Mouse (Mus musculus): ENCODE measurements around the gene Ppp1r12b.

The Ppp1r12b gene

DNA sequence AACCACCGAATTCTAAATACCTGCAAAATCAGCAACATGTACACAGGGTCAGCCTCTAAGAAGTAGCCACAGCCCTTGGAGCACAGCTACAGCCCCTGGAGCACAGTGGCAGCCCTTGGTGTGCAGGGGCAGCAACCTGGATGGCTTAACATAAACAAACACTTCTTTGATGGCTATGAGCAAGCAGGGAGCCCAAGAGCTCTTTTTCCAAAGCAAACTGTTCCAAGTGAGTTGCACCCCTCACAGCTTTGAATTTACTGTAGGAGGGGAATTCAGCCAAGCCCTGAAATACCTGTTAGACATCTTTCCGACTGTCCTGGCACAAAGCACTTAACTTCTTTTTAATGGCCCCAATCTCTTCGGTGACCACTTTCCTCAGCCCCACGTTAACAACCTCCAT lies 14.9 kb downstream of the Ppp1r12b start:
- no peak for DNase-seq (ENCODE audit: low spot score in 2 of 2)

DNA sequence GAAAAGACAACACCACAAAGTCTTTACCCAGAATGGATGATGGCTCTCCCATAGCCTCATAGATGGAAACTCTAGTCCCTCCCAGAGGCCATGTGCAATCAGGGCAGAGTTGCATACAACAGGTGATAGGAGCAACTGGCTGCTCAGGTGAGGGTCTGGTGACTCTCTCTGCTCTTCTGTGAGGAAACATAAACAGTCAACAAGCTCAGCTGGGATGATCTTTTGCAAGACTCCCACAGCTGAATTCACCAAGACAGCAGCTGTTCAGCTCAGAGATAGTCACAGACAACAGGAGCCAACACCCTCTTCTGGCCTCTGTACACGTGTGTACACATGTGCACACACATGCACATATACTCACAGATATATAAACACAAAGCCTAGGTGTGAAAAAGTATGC lies 17.5 kb downstream of the Ppp1r12b start:
- DNase-seq (ENCODE audit: low spot score in 2 of 2), result no peak

DNA sequence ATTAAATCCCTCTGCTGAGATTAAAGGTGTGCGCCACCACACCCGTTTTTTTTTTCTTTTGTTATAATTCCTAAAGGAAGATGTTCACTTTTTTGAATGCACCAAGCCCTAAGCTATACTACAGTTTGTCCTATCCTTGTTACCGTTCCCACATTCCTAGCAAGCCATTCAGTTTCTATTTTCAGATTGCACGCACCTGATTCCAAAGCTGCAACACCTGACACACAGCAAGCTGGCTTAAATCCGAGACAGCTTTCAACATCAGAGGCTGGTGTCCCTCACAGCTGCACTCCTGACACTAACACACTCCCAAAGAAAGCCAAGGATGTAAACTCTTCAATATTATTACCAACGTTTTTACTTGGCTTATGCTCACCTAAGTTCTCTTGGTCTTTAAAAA lies 19.4 kb downstream of the Ppp1r12b start:
- no peak for DNase-seq (ENCODE audit: low spot score in 2 of 2)

DNA sequence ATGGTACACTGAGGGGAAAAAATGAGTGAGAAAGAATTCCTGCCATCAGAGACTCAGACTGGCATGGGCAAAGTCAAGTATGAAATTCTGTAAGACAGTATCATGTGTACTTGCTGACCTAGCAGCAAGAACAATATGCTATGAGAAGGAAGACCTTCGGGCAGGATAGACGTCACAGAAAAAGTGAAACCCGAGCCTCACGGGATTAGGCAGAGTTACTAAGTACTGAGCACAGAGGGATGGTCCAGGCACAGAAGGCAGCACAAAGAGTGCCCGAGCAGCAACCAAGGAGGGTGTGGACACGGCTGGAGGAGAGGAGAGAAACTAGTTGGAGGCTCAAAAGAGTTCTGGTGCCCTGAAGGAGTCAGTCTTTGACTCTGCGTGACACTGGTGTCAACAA lies 23.3 kb downstream of the Ppp1r12b start:
- no peak for DNase-seq (ENCODE audit: low spot score in 2 of 2)

DNA sequence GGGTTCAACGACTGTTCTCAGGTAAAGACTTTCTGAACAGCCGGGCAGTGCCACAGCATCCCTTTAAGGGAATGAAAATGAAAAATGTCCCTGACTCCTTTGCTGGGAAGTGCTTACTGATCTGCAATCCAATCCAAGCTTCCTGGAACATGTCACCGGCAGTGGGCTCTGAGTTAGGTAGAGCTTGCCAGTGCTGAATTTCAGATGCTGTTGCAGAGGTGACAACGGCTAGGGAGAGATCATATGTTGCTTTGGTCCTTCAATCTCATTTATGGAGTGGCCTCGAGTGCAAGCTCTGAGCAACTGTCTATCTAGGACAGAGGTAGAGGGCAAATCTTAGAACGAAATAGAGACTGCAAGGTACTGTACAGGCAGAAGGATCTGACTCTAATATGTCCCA lies 36.7 kb downstream of the Ppp1r12b start:
- DNase-seq (ENCODE audit: low spot score in 2 of 2), result no peak

DNA sequence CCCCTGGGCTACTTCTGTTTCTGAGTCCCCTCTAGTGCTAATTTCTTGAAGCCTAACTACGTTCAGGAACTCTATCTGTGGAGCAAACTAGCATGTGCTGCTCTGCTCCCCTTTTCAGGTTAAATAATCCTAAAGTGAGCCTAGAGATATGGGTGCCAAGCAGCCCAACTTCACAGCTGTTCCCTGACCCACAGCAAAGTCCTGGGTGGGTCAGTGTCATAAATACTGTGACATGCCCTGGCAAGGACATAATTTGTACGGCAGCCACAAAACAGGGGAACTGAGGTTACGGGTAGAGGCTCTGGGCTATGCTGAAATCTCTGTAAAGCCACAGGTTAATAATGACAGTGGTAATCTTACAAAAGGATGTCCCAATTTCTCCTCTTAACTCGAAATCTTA lies 40.3 kb downstream of the Ppp1r12b start:
- DNase-seq (ENCODE audit: low spot score in 2 of 2), result no peak

DNA sequence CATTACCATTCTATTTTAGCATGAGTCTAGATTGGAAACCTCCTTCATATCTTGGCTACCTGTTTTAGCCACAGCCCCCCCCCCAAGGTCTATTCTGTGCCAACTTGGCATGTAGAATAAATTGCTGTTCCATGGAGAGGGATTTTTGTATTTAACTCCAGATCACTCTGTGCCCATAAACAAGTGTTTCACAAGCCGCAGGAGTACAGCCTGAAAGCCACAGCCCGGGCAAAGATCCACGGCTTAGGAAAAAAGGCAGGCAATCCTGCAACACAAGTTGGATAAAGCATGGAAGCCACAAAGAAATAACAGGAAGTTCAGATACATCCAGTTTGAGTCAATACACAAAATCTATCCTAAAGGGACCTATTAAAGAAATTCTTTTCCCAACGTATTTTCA lies 42.2 kb downstream of the Ppp1r12b start:
- DNase-seq (ENCODE audit: low spot score in 2 of 2), result no peak

DNA sequence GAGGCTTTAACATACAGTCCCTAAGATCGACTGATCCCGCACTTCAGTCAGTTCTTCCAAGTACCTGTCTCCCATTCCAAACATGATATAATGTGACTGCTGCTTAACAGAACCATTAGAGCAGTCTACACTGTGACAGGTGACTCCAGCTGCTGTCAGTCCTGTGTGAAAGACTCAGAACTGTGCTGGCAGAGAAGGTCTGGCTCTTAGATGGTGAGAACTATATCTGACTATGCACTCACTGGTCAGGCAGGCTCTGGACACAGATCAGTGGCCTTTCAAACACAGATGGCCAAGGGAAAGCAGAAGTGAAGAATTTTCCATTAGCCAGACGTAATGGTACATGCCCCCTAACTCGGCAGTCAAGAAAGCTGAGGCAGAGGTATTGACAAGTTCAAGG lies 43.9 kb downstream of the Ppp1r12b start:
- no peak for DNase-seq (ENCODE audit: low spot score in 2 of 2)

DNA sequence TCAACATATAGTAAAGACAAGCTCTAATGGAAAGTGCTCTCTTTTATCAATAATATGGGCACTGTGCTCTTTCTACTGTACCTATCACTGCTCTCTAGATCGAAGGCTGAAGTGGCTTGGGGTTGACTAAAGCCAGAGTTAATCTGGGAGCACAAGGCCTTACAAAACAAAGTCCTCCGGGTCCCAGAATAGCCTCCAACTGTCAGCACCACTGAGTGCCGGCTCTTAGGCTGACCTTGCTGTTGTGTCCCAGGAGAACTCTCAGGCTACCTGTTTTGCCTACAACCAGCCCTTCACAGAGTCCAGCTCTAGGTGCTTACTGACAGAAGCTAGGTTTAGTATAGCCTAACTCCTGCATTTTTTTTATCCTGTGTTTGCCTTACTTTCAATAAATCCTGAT lies 45.7 kb downstream of the Ppp1r12b start:
- no peak for DNase-seq (ENCODE audit: low spot score in 2 of 2)

DNA sequence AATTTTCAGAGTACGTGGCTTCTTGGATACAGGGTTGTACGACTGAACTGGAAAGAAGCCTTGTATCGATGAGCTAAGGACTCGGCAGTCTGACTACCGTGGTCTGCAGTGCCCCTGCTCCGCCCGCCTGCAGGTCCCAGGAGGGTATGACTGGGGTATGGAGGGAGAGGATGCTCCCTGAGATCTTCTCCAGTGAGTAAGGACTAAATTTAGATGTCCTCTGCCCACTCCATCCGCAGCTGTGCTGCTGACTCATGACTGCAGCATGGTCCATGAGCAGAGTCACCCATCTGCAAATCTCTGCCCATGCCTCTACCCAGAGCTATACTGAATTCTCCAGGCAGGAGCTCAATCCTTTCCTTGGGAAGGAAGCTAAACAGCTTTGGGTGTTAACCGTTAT lies 46.3 kb downstream of the Ppp1r12b start:
- no peak for DNase-seq (ENCODE audit: low spot score in 2 of 2)

DNA sequence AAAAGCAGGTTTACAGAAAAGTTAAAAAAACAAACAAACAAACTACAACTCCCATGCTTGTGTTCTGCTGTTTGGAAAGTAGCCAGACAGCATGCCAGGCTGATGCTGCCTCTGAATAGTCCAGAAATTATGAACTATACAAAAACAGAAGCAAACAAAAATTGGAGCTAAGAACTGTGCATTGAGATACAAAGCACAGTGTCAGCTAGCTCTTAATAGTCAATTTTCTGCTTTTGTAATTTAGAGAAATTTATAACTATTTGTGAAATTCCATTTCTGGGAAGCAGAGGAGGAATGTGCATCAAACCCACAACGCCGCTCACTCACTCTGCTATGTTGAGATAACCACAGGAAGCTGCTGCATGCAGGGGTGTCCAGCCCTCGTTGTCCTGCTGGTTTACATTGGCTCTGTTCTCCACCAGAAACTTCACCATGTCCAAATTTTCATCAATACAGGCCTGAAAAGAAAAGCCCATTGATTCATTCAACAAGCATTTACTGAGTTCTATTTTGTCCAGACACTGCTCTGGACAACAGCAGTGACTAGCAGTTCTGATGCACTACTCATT lies 53.6 kb downstream of the Ppp1r12b start:
- DNase-seq (ENCODE audit: low spot score in 2 of 2), result no peak

DNA sequence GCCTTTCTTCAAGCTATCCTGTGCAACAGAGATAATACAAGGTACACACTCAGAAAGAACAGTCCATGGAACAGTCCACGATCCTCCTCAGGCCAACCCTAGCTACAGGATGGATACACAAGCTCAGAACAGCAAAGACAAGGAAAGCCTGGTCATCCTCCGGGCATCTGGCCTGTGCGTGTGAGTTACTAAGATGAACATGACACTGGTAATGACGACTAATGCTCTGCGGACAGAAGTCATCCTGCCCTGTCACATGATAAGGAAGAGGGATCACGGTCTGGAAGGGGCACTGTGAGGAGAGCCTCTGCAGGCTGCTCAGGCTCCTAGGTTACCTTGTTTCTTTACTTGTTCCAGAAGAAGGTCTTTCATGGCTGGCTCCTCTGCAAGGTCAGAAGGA lies 59.7 kb downstream of the Ppp1r12b start:
- DNase-seq (ENCODE audit: low spot score in 2 of 2), result no peak

DNA sequence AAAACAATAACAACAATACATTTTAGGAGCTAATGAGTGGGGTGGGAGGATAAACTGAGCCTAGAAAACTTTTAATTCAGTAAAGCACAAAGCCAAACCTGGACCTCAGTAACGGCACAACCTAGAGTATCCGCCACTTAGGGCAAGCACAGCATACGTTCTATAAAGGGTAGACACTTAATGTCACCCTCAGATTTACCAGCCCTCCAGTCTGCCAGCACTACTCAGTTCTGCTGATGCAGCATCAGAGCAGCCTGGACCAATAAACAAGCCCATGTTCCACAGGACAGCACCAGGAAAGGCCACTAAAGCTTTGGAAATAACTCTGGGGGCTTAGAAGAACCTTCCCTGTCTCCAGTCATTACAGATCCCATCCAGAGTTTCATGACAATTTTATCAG lies 60.9 kb downstream of the Ppp1r12b start:
- DNase-seq (ENCODE audit: low spot score in 2 of 2), result no peak

DNA sequence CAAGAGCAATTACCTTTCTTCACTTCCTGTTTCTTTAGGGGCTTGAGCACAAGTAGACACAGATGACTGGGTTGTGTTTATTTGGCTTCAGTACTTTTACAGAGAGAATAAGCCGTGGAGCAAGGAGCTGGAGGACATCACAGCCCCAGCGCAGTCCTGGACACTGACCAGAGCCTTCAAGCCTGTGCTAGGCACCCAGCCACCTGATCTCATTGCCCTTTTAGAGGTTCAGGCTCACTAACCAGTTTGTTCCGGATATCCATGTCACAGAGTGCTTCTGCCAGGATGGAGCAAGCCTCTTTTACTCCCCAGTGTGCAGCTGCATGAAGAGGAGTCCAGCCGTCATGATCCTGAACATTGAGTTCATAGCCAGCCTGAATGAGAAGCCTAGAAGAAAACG lies 63.8 kb downstream of the Ppp1r12b start:
- no peak for DNase-seq (ENCODE audit: low spot score in 2 of 2)

DNA sequence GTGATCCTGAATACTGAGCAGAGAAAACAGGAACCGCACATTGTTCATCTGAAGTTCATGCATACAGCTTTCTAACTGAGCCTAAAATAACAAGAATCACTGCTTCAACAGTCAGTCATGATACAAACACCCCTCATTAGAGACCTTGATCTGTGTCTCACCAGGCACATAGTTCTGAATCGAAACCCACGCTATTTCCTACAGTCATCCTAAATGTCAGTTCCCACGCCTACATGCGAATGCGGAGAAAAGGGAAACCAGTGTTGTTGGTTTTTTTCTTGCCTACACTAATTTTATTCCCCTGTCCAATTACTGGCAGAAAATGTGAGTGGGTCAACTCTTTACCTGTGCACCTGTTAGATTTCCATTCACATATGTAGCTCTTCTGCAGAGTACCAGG lies 66.1 kb downstream of the Ppp1r12b start:
- DNase-seq (ENCODE audit: low spot score in 2 of 2), result no peak

DNA sequence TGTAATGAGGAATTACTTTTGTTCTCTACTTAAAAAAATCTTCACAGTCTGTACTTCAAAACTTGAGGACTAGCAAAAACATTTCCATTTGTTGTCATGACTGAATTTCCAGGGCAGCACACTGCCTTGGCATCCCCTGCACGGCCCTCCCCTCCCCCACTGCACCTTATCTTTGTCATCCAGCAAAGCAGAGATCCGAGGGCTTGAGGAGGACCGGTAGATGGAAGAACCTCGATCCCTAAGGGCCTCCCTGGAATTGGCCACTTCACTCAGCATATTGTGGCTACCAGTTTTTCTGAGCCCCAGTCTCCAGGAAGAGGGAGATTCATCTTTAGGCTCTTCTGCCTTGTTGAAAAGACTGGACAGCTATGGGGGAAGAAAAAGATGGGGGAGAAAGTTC lies 79.9 kb downstream of the Ppp1r12b start:
- DNase-seq (ENCODE audit: low spot score in 2 of 2), result no peak

DNA sequence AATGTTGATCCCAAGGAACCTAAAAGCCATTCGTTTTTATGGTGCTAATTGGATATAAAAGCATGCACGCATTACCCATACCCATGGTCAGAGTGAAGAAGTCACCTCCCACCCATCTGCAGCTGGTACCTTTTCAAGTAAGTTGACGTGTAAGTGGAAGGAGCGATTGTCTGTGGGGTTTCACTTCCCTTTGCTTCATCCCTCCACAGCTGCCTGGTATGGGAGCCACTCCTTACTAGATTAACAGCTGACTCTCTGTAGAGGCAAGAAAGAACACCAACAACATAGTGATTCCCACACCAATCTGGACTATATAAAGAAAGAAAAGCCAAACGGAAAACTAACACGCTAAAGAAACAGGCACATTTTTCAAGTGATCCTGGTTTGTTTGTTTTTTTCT lies 83.1 kb downstream of the Ppp1r12b start:
- no peak for DNase-seq (ENCODE audit: low spot score in 2 of 2)

DNA sequence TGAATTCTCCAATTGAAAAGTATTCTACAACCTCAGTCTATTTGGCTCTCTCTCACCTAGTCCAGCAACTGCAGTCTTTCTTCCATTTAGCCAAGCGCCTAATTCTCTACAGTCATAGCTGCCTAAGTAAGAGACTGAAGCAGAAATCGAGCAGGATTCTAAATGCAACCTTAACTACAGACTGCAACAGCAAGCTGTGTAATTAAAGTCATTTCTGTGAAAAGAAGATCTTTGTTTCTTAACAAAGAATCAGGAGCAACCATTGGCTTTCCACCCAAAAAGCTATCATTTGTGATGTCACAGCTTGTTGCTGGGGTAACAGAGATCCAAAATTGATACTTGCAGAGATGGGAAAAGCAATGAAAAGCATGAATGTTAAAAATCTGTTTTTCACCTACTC lies 89.3 kb downstream of the Ppp1r12b start:
- no peak for DNase-seq (ENCODE audit: low spot score in 2 of 2)

DNA sequence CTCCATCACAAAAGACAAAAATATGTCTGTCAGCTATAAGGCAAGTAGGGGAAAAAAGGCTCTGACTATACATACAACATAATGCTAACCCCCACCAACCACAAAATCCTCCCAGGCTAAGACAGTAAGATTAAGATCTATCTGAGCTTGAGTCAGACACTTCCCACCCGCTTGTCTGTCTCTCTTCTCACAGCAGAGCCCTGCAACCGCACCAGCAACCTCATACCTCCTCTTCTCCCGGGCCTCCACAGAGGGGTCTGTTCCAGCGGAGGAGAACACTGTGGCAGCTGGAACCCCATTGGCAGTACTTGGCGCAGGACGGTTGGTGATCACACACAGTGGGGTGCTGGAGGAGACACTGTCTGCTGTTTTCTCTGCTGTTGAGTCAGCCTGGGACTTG lies 90.2 kb downstream of the Ppp1r12b start:
- DNase-seq (ENCODE audit: low spot score in 2 of 2), result no peak

DNA sequence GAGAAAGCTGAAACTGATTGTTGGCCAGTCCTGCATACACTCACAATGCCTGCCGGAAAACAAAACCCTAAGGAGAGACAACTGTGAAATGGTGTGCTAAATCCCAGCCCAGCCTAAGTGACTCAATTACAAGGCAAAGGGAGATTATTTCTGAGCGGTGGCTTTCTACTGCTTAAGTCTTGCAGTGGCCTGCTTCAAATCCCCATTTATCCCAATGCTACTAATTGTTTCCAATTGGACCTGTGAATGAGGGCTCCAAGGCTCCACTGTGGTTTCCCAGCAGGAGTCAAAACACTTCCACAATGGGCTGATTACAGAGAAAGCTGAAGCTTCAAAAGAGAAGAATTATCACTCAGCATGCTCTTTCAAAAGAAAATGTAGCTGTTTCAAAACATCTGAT lies 95.2 kb downstream of the Ppp1r12b start:
- no peak for DNase-seq (ENCODE audit: low spot score in 2 of 2)

DNA sequence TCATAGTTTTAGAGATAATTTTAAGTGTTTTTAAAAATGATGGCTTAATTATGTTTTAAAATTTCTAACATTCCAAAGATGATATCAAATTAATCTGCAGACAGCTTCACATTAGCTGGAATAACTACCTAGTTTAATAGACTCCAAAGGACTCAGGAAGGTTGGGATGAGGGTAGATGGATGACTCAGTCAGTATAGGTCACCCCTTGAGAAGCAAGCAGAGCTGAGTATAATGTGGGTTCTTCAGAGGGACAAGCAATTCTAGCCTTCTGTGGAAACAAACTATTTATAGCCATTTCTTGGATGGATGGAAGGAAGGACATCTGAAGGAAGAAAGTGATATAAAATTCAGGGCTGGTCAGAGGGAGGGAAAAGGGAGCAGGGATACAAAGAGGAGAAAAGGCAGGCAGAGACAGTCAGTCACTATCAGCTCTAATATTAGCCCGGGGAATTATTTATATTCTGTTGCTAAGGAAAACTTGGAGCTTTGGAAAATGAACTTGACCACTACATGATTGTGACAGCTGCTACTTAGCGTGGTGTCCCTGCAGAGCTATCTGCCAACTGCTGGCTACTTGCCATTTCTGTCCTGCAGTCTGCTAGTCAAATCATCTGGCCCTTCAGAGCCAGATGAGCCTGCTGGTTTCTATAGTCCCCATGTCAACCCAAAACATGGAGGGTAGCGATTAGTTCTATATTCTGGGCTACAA lies 97.2 kb downstream of the Ppp1r12b start:
- no peak for DNase-seq (ENCODE audit: low spot score in 2 of 2)

DNA sequence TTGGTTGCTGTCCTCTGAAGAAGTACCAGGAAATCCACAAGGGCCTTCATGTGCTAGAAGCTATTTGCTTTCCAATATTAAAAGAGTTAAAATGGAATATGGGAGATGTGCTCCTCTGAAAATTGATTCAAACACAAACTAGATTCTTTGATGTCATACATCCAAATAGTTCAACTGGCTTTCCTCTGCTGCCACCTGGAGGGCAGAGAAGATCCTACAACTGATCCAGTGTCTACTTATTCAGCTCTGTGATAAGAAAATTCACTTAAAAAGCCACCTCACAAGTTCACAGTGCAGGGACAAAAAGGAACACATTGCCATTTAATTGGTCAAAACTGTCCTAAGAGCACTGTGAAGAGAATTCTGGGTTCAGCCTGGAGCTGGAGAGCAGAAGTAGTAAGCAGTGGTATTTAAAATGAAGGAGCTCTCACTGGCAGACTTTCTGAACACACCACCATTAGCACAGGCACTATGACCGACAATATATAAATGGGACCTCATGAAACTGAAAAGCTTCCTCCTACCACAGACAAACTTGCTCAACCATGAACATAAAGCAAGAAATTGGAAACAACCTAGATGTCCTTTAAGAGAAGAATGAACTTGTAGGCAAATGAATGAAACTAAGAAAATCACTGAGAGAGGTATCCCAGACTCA lies 101.3 kb downstream of the Ppp1r12b start:
- DNase-seq (ENCODE audit: low spot score in 2 of 2), result peak; percentile 56 to 74

DNA sequence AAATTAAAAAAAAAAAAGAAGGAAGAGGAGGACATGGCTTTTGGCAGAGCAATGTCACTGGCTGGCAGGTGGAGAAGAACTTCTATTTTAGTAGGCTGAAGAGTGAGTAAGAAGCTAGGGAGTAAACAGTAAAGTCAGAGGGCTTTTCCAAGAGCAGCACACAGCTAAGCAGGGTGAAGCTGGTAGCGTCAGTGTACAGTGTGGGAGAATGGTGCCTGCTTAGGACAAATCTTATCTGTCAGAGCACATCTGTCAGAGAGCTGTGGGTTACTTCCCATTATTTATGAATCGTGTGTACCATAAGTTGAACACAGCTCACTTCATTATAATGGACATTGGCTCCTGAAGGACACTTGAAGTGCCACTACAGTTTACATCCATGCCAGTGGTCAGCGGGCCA lies 102.9 kb downstream of the Ppp1r12b start:
- no peak for DNase-seq (ENCODE audit: low spot score in 2 of 2)

DNA sequence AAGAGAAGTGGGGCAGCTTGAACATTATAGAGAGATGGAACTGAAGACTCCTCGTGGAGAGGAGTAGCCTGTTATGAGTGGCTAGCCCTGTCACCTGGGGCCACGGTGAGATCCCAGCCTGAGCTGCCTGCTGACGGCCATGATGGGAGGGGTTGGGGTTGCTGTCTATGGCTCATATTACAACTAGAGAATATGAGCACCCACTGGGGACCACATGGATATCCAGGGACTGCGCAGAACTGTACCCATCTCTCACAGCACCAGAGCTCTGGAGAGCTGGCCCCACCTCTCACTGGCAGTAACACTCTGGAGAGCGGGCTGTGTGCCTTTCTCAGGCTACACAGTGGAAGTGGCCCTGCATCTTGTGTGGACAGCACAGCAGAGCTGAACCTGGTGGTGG lies 104.5 kb downstream of the Ppp1r12b start:
- DNase-seq (ENCODE audit: low spot score in 2 of 2), result no peak

All from spleen, postnatal 14 days (tissue).